Mouse (Mus musculus) hindbrain, embryonic 12.5 days (tissue): ENCODE data around the gene Asb3. TPM values are rescaled to one million over a fixed set of nuclear protein-coding genes. Genes with fewer than 3 reads are reported as not detected.
"Not testable (repeated sequence)": the region's sequence is repeated elsewhere in the genome, so short reads cannot be mapped to it uniquely, and the experiment has no call there.

Experiments used
- ATAC-seq: fragments of 200-750 bp; cut with Nextera tagmentation; 2 replicates; pipeline ENCODE4 v1.8.0; 2017; ENCODE audit warnings: moderate TSS enrichment; ENCODE audit not compliant: low FRiP score
- H3K27ac ChIP-seq: fragments of 300-500 bp; sonication (generic); 2 replicates; pipeline ENCODE4 v1.5.1; 2016; ENCODE audit warnings: mild to moderate bottlenecking
- H3K27me3 ChIP-seq: fragments of 300-500 bp; sonication (generic); 2 replicates; pipeline ENCODE4 v1.6.1; 2016; ENCODE audit warnings: mild to moderate bottlenecking
- H3K36me3 ChIP-seq: fragments of 300-500 bp; sonication (generic); 2 replicates; pipeline ENCODE4 v1.6.1; 2016; ENCODE audit warnings: mild to moderate bottlenecking
- H3K4me1 ChIP-seq: fragments of 300-500 bp; sonication (generic); 2 replicates; pipeline ENCODE4 v1.6.1; 2016
- H3K4me2 ChIP-seq: fragments of 300-500 bp; sonication (generic); replicated peaks from 2 replicates; pipeline ENCODE4 v1.6.1; 2016; ENCODE audit warnings: mild to moderate bottlenecking
- H3K4me3 ChIP-seq: fragments of 300-500 bp; sonication (generic); 2 replicates; pipeline ENCODE4 v1.5.1; 2016; ENCODE audit warnings: mild to moderate bottlenecking
- H3K9ac ChIP-seq: fragments of 300-500 bp; sonication (generic); 2 replicates; pipeline ENCODE4 v1.6.1; 2016; ENCODE audit warnings: mild to moderate bottlenecking, moderate library complexity
- H3K9me3 ChIP-seq: fragments of 300-500 bp; sonication (generic); replicated peaks from 2 replicates; pipeline ENCODE4 v1.6.1; 2016; ENCODE audit warnings: mild to moderate bottlenecking
- WGBS: fragments of 180-500 bp; shearing (Covaris S2); methylation state at CpG from one replicate; pipeline ENCODE4 v1.1.7; 2016; 5-methylcytosine and 5-hydroxymethylcytosine counted together
- polyA plus RNA-seq: library from polyadenylated mRNA; unstranded; fragments of >200 nt; fragmentation: Nextera tagmentation; extraction: Ambion mirVana; gene quantifications from 2 replicates; pipeline ENCODE4 v1.2.1, GENCODE M21; 2016

The Asb3 gene
- polyA plus RNA-seq, 1 experiment from 2014 or later: 32.9 TPM

DNA sequence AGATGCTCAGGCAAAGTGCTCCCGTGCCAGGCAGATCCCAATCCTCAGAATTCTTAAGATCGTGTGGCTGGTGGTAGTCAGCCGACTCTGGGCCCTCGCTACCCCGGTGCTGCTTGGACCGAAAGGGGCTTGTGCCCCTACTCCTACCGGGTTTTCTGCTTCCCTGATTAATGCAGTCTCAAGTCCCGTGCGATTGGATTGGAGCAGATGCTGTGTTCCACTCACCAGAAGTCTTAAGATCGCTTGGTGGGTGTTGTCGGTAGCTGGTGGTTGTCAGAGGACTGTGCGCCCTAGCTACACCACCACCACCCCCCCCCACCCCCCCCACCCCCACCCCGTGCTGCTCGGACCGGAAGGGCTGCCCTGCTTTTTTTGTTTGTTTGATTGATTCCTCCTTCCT is 132.2 kb downstream of the Asb3 start:
- H3K36me3 ChIP-seq, H3K9me3 ChIP-seq, H3K4me1 ChIP-seq, ATAC-seq, H3K9ac ChIP-seq, H3K4me3 ChIP-seq, H3K27me3 ChIP-seq, H3K4me2 ChIP-seq, H3K27ac ChIP-seq: not testable (repeated sequence)
- 43% methylated on average over 15 of the region's 15 CpGs for WGBS

DNA sequence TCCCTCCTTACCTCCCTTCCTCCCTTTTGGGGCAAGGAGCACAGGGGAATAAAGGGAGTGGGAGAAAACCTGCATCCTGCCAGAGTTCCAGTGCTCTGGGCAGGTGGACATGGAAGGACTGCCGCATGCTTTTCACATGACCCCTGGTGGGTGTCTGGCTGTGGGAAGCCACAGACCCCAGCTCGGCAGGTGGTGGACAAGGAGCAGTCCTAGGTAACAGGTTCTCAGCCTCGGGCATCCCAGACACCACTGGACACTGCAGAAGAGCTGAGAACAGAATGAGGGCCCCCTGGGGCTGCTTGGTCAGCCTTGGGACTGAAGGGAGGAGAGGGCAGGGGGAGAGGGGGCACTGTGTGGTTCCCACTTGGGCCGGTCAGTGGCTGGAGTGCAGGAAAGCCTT is 149.7 kb downstream of the Asb3 start:
- Histone ChIP-seq H3K27me3 (no peaks in the 10 kb centered on the region), H3K9me3 (peaks cover 7% of the 10 kb centered on the region; the same call in 1 of the 2 replicates), H3K27ac (no peak overlapping the region), H3K4me3 (no peak overlapping the region), H3K4me1 (no peaks in the 10 kb centered on the region), H3K9ac (no peak overlapping the region), H3K36me3 (peaks cover 14% of the 10 kb centered on the region), H3K4me2 (no peak overlapping the region)
- ATAC-seq: no peak
- WGBS: 97% methylated on average over 4 of the region's 4 CpGs

DNA sequence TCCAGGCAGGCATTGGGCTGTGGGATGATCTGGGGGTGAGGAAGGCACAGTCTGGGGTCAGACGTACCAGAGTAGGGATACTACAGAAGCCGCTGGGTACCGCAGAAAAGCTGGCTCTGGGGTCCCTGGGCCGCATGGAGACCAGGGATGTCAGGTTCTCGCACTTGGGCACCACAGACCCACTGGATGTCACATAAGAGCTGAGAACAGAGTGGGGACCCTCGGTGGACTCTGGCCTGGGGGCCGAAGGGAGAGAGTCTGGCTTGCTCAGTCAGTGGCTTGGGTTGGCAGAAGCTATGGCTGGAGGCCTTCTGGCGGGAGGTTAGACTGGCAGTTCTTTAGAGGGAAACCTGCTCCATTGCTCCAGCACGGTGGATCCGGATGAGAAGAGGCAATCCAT is 204.8 kb downstream of the Asb3 start:
- Histone ChIP-seq H3K27ac (no peak overlapping the region), H3K36me3 (no peaks in the 10 kb centered on the region), H3K4me2 (no peak overlapping the region), H3K4me1 (no peaks in the 10 kb centered on the region), H3K9ac (no peak overlapping the region), H3K4me3 (no peak overlapping the region), H3K9me3 (no peaks in the 10 kb centered on the region), H3K27me3 (no peaks in the 10 kb centered on the region)
- no peak for ATAC-seq
- WGBS: 91% methylated on average over 10 of the region's 10 CpGs

DNA sequence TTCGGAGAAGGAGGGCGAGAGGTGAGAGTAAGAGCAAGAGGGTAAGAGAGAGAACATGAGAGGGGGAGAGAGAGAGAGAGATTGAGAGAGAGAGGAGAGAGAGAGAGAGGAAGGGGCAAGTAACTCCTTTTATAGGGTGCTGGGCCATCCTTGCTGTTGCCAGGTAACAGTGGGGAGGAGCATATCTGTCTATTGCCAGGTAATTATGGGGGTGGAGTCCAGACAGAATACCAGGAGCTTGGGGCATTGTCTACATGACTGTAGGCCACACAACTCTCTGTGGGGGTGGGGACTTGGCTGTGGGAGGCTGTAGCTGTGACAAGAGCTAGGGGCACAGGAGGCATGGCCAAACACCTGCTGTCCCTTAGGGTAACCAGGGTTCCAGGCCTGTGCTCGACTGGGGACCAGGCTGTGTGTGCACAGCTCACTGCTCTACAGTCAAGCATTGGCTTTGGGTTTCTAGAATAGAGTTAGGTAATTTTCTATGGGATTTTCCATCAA is 205.3 kb downstream of the Asb3 start:
- Histone ChIP-seq H3K4me3 (no peak overlapping the region), H3K27ac (no peak overlapping the region), H3K4me1 (no peaks in the 10 kb centered on the region), H3K27me3 (no peaks in the 10 kb centered on the region), H3K9ac (no peak overlapping the region), H3K4me2 (no peak overlapping the region), H3K9me3 (no peaks in the 10 kb centered on the region), H3K36me3 (no peaks in the 10 kb centered on the region)
- 85% methylated on average over 3 of the region's 3 CpGs for WGBS
- 0 out of 2 replicates have a peak, but pooled peaks have one; percentile 13 for ATAC-seq

DNA sequence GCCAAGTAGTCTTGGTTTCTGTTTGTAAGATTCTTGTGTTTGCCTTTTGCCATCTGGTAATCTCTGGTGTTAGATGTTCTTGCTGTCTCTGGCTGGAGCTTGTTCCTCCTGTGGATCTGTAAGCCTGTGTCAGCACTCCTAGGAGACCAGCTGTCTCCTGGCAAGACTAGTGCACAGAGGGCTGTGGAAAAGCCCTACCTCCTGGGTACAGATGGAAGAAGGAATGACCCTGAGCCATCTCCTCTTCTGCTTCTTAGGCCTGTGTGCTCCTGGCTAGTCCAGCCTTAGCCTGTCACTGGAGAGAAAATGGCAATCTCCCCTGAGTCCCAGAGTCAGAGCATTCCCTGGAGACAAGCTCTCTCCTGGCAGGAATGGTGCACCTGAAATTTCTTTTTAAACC is 214.3 kb downstream of the Asb3 start:
- ATAC-seq, H3K4me2 ChIP-seq, H3K36me3 ChIP-seq, H3K9me3 ChIP-seq, H3K4me3 ChIP-seq, H3K27ac ChIP-seq, H3K27me3 ChIP-seq, H3K9ac ChIP-seq, H3K4me1 ChIP-seq: not testable (repeated sequence)

DNA sequence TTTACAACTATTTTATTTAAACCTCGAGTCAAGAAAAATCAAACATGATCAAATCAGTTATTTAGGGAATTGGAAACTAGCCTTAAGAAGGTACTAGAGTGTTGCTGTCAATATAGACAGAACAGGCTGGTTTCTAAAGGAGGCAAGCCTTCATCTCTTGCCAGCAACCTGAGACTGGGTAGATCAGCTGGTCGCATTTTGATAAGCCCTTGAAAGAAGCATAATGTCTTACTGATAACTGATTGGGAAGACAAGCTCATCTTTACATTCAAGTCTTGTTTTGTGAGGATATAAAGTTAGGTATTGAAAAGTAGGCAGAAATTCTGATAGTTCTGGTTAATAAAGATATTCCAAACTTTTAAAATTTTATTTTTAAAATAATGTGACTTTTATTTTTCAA is 217.0 kb downstream of the Asb3 start:
- 90% methylated on average over 2 of the region's 2 CpGs for WGBS
- Histone ChIP-seq H3K4me1 (no peaks in the 10 kb centered on the region), H3K4me2 (no peak overlapping the region), H3K27ac (no peak overlapping the region), H3K36me3 (no peaks in the 10 kb centered on the region), H3K9me3 (no peaks in the 10 kb centered on the region), H3K4me3 (no peak overlapping the region), H3K27me3 (no peaks in the 10 kb centered on the region), H3K9ac (no peak overlapping the region)
- no peak for ATAC-seq

DNA sequence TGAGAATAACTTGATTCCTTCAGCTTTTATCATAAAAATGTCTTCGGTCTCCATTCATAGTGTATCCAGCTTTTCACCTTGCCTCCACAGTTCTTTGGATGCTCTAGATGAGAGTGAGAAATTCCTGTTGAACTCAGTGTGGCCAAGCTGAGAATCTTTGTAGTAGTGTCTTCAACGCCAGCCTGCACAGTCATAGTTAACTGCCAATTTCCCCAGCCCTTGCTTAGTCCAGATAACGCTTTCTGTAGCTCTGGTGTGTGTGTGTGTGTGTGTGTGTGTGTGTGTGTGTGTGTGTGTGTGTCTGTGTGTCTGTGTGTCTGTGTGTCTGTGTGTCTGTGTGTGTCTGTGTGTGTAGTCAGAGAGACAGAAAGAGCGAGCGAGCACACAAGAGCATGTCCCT is 220.1 kb downstream of the Asb3 start:
- Histone ChIP-seq H3K4me2 (no peak overlapping the region), H3K4me3 (no peak overlapping the region), H3K9me3 (no peaks in the 10 kb centered on the region), H3K36me3 (no peaks in the 10 kb centered on the region), H3K9ac (no peak overlapping the region), H3K4me1 (no peaks in the 10 kb centered on the region), H3K27me3 (no peaks in the 10 kb centered on the region), H3K27ac (no peak overlapping the region)
- 94% methylated on average over 5 of the region's 5 CpGs for WGBS
- no peak for ATAC-seq

DNA sequence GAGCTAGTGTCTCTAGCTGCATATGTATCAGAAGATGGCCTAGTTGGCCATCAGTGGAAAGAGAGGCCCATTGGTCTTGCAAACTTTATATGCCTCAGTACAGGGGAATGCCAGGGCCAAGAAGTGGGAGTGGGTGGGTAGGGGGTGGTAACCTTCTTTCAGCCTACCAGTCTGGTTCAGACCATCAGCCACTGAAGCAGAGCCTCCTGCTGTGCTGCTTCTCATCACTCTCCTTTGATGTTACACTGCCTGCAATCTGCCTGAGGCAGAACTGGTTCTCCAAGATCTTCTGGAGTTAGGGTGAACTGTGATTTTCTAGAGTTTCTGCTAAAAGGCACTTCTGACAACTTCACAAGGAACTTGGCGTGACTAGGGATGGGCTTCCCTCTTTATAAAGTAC is 241.7 kb downstream of the Asb3 start:
- WGBS: 65% methylated on average over 1 of the region's 1 CpGs
- not testable (repeated sequence) for H3K9me3 ChIP-seq, ATAC-seq, H3K27me3 ChIP-seq, H3K36me3 ChIP-seq, H3K27ac ChIP-seq, H3K4me3 ChIP-seq, H3K4me2 ChIP-seq, H3K9ac ChIP-seq, H3K4me1 ChIP-seq

DNA sequence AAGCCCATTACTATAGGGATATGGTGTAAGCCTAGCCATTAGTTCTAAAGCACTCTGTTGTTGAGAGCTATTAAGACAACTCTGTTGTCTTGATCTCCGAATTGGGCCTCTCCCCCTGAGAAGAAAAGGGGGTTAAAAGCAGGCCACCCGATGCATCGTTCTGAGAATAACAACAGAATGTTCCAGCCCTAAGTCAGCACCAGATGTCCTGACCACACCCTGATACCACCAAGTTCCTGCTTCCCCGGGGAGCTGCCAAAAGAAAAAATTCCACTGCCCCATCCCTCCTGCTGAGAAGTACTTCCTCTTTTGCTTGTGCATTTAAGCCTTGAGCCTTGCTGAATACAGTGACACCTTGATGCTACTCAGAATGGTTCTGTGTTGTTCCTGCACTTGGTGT is 248.5 kb downstream of the Asb3 start:
- not testable (repeated sequence) for H3K4me1 ChIP-seq, H3K27me3 ChIP-seq, H3K4me3 ChIP-seq, H3K27ac ChIP-seq, H3K36me3 ChIP-seq, ATAC-seq, H3K4me2 ChIP-seq, H3K9me3 ChIP-seq, H3K9ac ChIP-seq
- WGBS: 69% methylated on average over 4 of the region's 4 CpGs

DNA sequence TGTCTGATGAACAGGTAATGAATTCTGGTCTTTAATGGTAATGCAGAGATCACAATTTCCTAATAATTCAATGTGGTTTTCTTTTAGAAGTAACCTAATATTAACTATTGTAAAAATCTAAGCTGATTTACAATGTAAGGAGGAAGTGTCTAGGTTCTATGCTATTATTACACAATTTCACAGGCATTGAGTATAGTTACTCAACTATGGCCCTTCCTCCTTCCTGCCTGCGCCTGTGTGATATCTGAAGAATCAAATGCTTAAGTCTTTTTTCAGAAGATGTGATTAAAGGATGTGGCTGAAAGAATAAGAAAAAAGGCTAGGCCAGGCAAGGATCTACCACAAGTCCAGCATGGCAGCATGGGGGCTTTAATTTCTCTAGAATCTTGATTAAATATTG is 249.6 kb downstream of the Asb3 start:
- not testable (repeated sequence) for H3K36me3 ChIP-seq, H3K9ac ChIP-seq, H3K4me3 ChIP-seq, ATAC-seq, H3K9me3 ChIP-seq, H3K4me1 ChIP-seq, H3K27ac ChIP-seq, H3K27me3 ChIP-seq, H3K4me2 ChIP-seq
- 100% methylated on average over 1 of the region's 1 CpGs for WGBS

DNA sequence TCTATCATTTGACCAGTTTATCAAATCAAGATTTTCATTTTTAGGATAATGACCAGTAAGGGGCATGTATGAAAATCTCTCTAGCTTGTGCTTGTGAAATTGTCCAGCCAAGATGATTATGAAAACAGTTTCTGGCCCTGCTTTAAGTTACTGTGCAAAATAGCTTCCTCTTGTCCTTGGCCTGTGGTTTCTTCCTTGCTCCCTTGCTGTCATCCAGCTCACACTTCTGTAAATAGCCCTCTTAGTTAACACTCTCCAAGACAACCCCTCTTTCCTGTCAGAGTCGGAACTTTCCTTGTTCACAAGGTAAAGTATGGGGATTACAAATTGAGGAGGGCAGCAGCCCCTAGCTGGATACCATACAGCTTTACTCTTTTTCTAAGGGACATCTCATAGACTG is 253.2 kb downstream of the Asb3 start:
- not testable (repeated sequence) for H3K27ac ChIP-seq

More for the DNA sequence above, 253.2 kb downstream of the Asb3 start:
- not testable (repeated sequence) for H3K4me2 ChIP-seq, H3K36me3 ChIP-seq, H3K9me3 ChIP-seq, H3K4me3 ChIP-seq, ATAC-seq, H3K4me1 ChIP-seq, H3K27me3 ChIP-seq, H3K9ac ChIP-seq
- WGBS: 59% methylated on average over 1 of the region's 1 CpGs
